Mouse (Mus musculus) limb, embryonic 11.5 days (tissue): Measurements from ENCODE around the gene Med25. TPM values are rescaled to one million over a fixed set of nuclear protein-coding genes. Genes with fewer than 3 reads are reported as not detected.

Source experiments
- ATAC-seq: fragments of 200-750 bp; cut with Nextera tagmentation; 2 replicates; pipeline ENCODE4 v1.8.0; 2017; ENCODE audit warnings: low read depth; ENCODE audit not compliant: insufficient number of reproducible peaks, low FRiP score, low TSS enrichment
- DNase-seq: peaks from one replicate; pipeline ENCODE4 v3.0.0-alpha.2; 2015; ENCODE audit warnings: low spot score
- H3K27ac ChIP-seq: fragments of 300-500 bp; sonication (generic); replicated peaks from 2 replicates; pipeline ENCODE4 v1.5.1; 2014; ENCODE audit warnings: low read depth, mild to moderate bottlenecking, low read length
- H3K27me3 ChIP-seq: fragments of 300-500 bp; sonication (generic); 2 replicates; pipeline ENCODE4 v1.6.1; 2014; ENCODE audit warnings: mild to moderate bottlenecking, low read length, mixed read lengths; ENCODE audit not compliant: control insufficient read depth, insufficient read depth
- H3K36me3 ChIP-seq: fragments of 300-500 bp; sonication (generic); 2 replicates; pipeline ENCODE4 v1.6.1; 2014; ENCODE audit warnings: mild to moderate bottlenecking, low read length, moderate library complexity, mixed read lengths; ENCODE audit not compliant: control insufficient read depth, insufficient read depth
- H3K4me1 ChIP-seq: fragments of 300-500 bp; sonication (generic); 2 replicates; pipeline ENCODE4 v1.6.1; 2014; ENCODE audit warnings: low read length, mixed read lengths; ENCODE audit not compliant: control insufficient read depth, insufficient read depth
- H3K4me2 ChIP-seq: fragments of 300-500 bp; sonication (generic); 2 replicates; pipeline ENCODE4 v1.6.1; 2014; ENCODE audit warnings: low read depth, mild to moderate bottlenecking, moderate library complexity; ENCODE audit not compliant: severe bottlenecking
- H3K4me3 ChIP-seq: fragments of 300-500 bp; sonication (generic); 2 replicates; pipeline ENCODE4 v1.5.1; 2014; ENCODE audit warnings: low read depth, low read length
- H3K9ac ChIP-seq: fragments of 300-500 bp; sonication (generic); 2 replicates; pipeline ENCODE4 v1.6.1; 2014; ENCODE audit warnings: mild to moderate bottlenecking, low read length
- H3K9me3 ChIP-seq: fragments of 300-500 bp; sonication (generic); 2 replicates; pipeline ENCODE4 v1.6.1; 2016; ENCODE audit warnings: low read length; ENCODE audit not compliant: control insufficient read depth
- WGBS: fragments of 180-500 bp; shearing (Covaris S2); extraction: QIAGEN DNeasy Blood & Tissue Kit; methylation state at CpG from one replicate; pipeline ENCODE4 v1.1.7; 2014; 5-methylcytosine and 5-hydroxymethylcytosine counted together
- polyA plus RNA-seq: library from polyadenylated mRNA; unstranded; fragments of >200 nt; fragmentation: Nextera tagmentation; extraction: Ambion mirVana; gene quantifications from 2 replicates; pipeline ENCODE4 v1.2.1, GENCODE M21; 2014

Med25 gene
- polyA plus RNA-seq, 1 experiment from 2014 or later: 80.5 TPM

GRCm38 (mm10) chr7:44851625-44852234 is 40.8 kb downstream of the Med25 start:
- DNase-seq (no peak), ATAC-seq (no peak)
- H3K36me3 ChIP-seq: peaks cover 6% of the 10 kb centered on the region
- no peaks in the 10 kb centered on the region for H3K27me3 ChIP-seq
- H3K9me3 ChIP-seq: no peaks in the 10 kb centered on the region
- no peak overlapping the region for H3K4me3 ChIP-seq
- H3K27ac ChIP-seq: no peak overlapping the region
- H3K4me1 ChIP-seq: peaks cover 22% of the 10 kb centered on the region
- no peak overlapping the region for H3K9ac ChIP-seq
- H3K4me2 ChIP-seq: no peak overlapping the region
- 93% methylated on average over 12 of the region's 12 CpGs for WGBS

DNA sequence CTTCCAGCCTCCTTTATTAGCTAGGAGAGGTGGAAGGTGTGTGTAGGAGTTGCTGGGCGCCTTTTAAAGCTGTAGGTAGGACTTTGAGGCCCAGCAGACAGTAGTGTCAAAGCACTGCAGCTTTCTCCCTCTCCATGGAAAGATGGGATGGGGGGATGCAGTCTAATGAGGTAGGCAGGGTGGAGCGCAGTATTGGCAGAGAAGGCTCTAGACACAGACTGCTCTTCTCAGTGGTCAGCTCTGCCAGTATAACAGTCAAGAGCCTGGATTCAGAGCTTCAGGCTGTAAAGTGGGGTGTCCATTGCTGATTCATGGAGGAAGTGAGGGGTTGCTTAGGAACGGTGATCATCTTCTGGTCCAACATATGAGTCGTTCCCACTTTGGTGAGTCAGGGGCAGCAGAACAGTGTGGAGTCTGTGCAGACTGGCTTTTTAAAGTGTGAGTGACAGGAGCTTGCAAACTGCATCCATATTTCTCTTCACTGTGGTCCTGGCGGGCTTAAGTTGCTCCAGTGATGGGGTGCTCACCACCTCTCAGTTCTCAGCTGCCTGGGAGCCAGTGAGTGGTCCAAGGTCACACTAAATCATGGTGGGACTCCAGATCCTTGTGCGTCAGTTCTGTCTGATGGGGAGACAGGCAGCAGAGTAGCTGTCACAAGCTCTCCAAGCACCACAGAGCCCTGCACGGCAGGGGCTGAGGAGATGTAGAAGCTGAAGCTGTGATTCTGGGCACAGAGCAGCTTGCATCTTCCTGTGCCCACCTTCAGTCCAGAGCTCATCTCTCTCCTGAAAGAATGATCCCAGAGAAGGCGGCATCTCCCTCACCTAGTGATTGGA is 41.5 kb downstream of the Med25 start:
- Histone ChIP-seq H3K9ac (peak overlapping the region; percentile 77), H3K27ac (peak overlapping the region; percentile 91; the same call in 1 of the 2 replicates), H3K4me2 (peak overlapping the region; percentile 83), H3K36me3 (peaks cover 10% of the 10 kb centered on the region), H3K27me3 (no peaks in the 10 kb centered on the region), H3K4me1 (peaks cover 22% of the 10 kb centered on the region), H3K9me3 (no peaks in the 10 kb centered on the region), H3K4me3 (peak overlapping the region; percentile 80)
- no peak for ATAC-seq
- DNase-seq: no peak
- WGBS: 84% methylated on average over 8 of the region's 8 CpGs

DNA sequence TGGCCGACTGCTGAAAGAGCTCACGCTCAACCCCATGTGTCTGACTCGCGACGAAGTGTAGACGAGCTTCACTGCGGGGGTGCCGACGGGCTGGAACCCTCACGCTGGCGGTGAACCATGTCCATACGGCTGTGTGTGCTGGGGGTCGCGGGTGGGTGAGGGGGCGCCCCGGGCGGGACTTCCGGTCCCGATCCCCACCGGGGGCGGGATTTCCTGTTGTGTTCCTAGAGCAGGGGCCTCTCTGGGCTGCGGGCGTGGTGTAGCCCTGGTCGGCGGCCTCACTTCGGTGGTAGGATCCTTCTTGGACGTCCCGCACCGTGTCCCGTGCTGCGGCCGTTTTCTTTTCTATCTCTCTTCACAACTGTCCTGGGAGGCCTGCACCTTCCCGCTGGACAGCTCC is 42.4 kb downstream of the Med25 start:
- Histone ChIP-seq H3K4me1 (peaks cover 21% of the 10 kb centered on the region), H3K9me3 (no peaks in the 10 kb centered on the region), H3K27ac (peak overlapping the region; percentile 91), H3K4me2 (peak overlapping the region; percentile 83), H3K9ac (peak overlapping the region; percentile 77), H3K36me3 (peaks cover 17% of the 10 kb centered on the region), H3K27me3 (no peaks in the 10 kb centered on the region), H3K4me3 (peak overlapping the region; percentile 80)
- ATAC-seq: peak; percentile 56
- WGBS: under 1% methylated on average over 33 of the region's 33 CpGs
- DNase-seq: peak; percentile 87

DNA sequence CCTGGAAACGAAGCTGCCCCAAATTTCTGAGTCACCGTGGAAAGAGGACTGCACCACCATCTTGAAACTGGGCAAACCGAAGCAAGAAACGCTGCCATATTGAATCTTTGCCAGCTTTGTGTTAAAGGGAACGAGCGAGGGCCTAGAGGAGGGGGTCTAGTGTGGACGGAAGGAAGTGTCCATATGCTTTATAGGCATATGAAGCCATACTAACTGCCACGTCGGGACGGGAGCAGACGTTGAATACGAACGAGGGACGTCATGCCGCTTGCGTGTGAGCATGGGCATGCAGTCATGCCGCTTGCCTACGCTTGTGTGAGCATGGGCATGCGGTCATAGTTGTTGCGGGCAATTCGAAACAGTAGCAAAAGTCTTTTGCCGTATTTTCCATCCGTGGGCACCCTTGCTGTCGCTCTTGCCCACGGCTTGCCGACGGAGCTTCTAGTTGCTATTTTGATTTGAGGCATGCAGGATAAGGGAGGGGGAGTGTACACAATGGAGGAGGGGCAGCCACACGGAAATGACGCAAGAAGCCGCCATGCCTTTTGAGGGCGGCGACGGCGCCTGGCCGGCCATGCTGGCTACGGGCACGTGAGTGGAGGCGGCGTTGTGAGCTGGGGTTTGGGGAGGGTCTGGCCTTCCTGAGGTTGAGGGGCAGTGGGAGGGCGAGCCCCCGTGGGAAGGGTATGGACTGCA is 42.9 kb downstream of the Med25 start:
- ATAC-seq: peak; percentile 71
- H3K36me3 ChIP-seq: peaks cover 20% of the 10 kb centered on the region
- H3K9ac ChIP-seq: peak overlapping the region; percentile 77
- peak; percentile 91 for DNase-seq
- peak overlapping the region; percentile 83 for H3K4me2 ChIP-seq
- under 1% methylated on average over 41 of the region's 41 CpGs for WGBS
- no peaks in the 10 kb centered on the region for H3K9me3 ChIP-seq
- peaks cover 20% of the 10 kb centered on the region for H3K4me1 ChIP-seq
- H3K27me3 ChIP-seq: no peaks in the 10 kb centered on the region
- peak overlapping the region; percentile 80 for H3K4me3 ChIP-seq
- H3K27ac ChIP-seq: peak overlapping the region; percentile 91

- under 1% methylated on average over 54 of the region's 54 CpGs for WGBS
- Histone ChIP-seq H3K9ac (peak within 1 kb of the TSS; percentile 77), H3K9me3 (no peaks in the 10 kb centered on the region), H3K27me3 (no peaks in the 10 kb centered on the region), H3K27ac (peak within 1 kb of the TSS; percentile 91), H3K4me3 (peak within 1 kb of the TSS; percentile 80), H3K4me1 (peaks cover 15% of the 10 kb centered on the region), H3K4me2 (peak within 1 kb of the TSS; percentile 83), H3K36me3 (peaks cover 24% of the 10 kb centered on the region)
- ATAC-seq (peak; percentile 80), DNase-seq (peak; percentile 96)
Measured at GRCm38 (mm10) chr7:44848561-44849415, 43.7 kb downstream of the Med25 start, which contains the start of the genes Akt1s1 and Tbc1d17. Akt1s1 (plus strand) TSS chr7:44848991. Tbc1d17 (minus strand) TSS chr7:44849079.

- WGBS: 85% methylated on average over 5 of the region's 5 CpGs
- no peak overlapping the region for H3K9ac ChIP-seq
- peaks cover 23% of the 10 kb centered on the region for H3K36me3 ChIP-seq
- peak overlapping the region; percentile 83 for H3K4me2 ChIP-seq
- no peak for DNase-seq
- peaks cover 12% of the 10 kb centered on the region for H3K4me1 ChIP-seq
- H3K9me3 ChIP-seq: no peaks in the 10 kb centered on the region
- no peak overlapping the region for H3K27ac ChIP-seq
- no peaks in the 10 kb centered on the region for H3K27me3 ChIP-seq
- no peak for ATAC-seq
- peak overlapping the region; percentile 80 for H3K4me3 ChIP-seq
Measured at GRCm38 (mm10) chr7:44847772-44848171, 44.7 kb downstream of the Med25 start.

- no peak for ATAC-seq
- Histone ChIP-seq H3K9me3 (no peaks in the 10 kb centered on the region), H3K4me1 (peaks cover 12% of the 10 kb centered on the region), H3K9ac (no peak overlapping the region), H3K27me3 (no peaks in the 10 kb centered on the region), H3K4me2 (no peak overlapping the region), H3K27ac (no peak overlapping the region), H3K4me3 (no peak overlapping the region), H3K36me3 (peaks cover 23% of the 10 kb centered on the region)
- 90% methylated on average over 7 of the region's 7 CpGs for WGBS
- no peak for DNase-seq
Measured at GRCm38 (mm10) chr7:44846804-44847203, 45.7 kb downstream of the Med25 start.
